Mouse (Mus musculus): ENCODE measurements around the gene Ccdc62. TPM values are rescaled to one million over a fixed set of nuclear protein-coding genes. Genes with fewer than 3 reads are reported as not detected.

Gene Ccdc62
- total and polyA plus RNA-seq, 3 experiments = 7.5 to 13.4 TPM; not detected in 1

DNA sequence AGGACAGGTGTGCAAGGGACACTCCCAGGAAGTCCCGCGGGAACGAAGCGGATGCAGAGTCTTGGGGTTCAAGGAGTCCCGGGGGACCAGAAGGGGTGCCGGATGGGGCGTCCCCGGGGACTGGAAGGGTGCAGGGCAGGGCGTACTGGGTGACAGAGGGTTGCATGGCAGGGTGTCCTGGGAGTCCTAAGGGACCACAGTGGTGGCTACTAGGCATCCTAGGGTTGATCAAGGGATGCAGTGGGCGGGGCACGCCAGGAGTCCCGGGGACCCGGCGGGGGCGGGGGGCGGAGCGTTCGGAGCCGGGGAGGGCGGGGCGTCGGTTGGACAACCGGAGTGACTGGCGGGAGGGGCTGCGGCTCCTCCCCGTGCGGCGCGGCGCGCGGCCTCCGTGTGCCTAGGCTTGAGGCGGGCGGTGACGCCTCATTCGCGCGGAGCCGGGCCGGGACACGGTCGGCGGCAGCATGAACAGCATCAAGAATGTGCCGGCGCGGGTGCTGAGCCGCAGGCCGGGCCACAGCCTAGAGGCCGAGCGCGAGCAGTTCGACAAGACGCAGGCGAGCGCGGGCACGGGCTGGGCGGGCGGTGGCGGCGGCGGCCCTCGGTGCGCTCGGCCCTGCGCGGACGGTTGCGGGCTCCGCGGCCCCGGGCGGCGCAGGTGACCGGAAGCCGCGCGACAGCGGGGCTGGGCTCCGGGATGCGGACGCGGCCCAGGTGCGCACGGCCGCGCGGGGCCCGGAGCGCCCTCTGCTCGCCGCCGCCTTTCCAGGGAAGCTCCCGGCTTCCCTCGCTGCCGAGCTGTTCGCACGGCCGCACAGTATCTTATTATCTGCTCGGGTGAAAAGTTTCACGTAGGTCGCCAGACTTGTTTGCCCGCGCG, 43.1 kb downstream of the Ccdc62 start, which contains the start of gene Hip1r:
Gene Hip1r, plus strand, starts transcription at position 330 of the 880 bp plus-strand sequence.
- DNase-seq (ENCODE audit: low read depth, low spot score) = peak; percentile 81
- peak within 1 kb of the TSS; percentile 97 to 100 for H3K4me3 ChIP-seq (ENCODE audit: control insufficient read depth in 1 of 2, insufficient read depth in 1 of 2, low read depth in 2 of 2, low read length in 2 of 2)
- H3K27ac ChIP-seq (ENCODE audit: control insufficient read depth, low read depth, low read length) = peak within 1 kb of the TSS; percentile 35
- peak within 1 kb of the TSS; percentile 94 for H3K9ac ChIP-seq (ENCODE audit: control insufficient read depth, low read depth, low read length, poor library complexity, severe bottlenecking)
- H3K36me3 ChIP-seq (ENCODE audit: control insufficient read depth in 1 of 2, insufficient read depth in 2 of 2, low read length in 2 of 2) = no peaks in the 10 kb centered on the region; a peak in 1 of 4 replicates
- no peaks in the 10 kb centered on the region for H3K9me3 ChIP-seq (replicated peaks; ENCODE audit: insufficient read depth, low read length)
- peaks cover 0 to 6% of the 10 kb centered on the region in 2 experiments; a peak in 2 of 4 replicates for H3K4me1 ChIP-seq (ENCODE audit: control insufficient read depth in 1 of 2, insufficient read depth in 2 of 2, low read length in 2 of 2)
- H3K27me3 ChIP-seq (ENCODE audit: control insufficient read depth in 1 of 2, insufficient read depth in 2 of 2, low read length in 2 of 2) = no peaks in the 10 kb centered on the region
- H3K79me2 ChIP-seq (ENCODE audit: control insufficient read depth, insufficient read depth, low read length, poor library complexity) = peaks cover 10% of the 10 kb centered on the region
- TF ChIP-seq TAL1 (IDR thresholded peaks at IDR 0.05; ENCODE audit: low read length) (no peak), HCFC1 (IDR thresholded peaks at IDR 0.05; ENCODE audit: low read depth, low read length) (no peak), CHD1 (IDR thresholded peaks at IDR 0.05; ENCODE audit: low read depth, low read length) (no peak), MYC (IDR thresholded peaks at IDR 0.05; ENCODE audit: low read depth, low read length) (no peak), EP300 (IDR thresholded peaks at IDR 0.05; ENCODE audit: low read depth in 1 of 2, low read length in 2 of 2) (no peak), TCF12 (IDR thresholded peaks at IDR 0.05; ENCODE audit: low read depth, low read length) (no peak), POLR2A (IDR thresholded peaks at IDR 0.05; ENCODE audit: control insufficient read depth in 1 of 2, insufficient read depth in 1 of 2, low read depth in 1 of 2, low read length in 2 of 2, poor library complexity in 1 of 2) (peak; percentile 76 to 83), USF2 (IDR thresholded peaks at IDR 0.05; ENCODE audit: borderline replicate concordance in 1 of 2, insufficient read depth in 1 of 2, low read depth in 1 of 2, low read length in 2 of 2) (no peak), POLR2AphosphoS2 (IDR thresholded peaks at IDR 0.05; ENCODE audit: low read length) (peak; percentile 53; the same call in 1 of the 2 replicates), KAT2A (conservative IDR thresholded peaks at IDR 0.05; ENCODE audit: low read depth, low read length) (no peak), SIN3A (IDR thresholded peaks at IDR 0.05; ENCODE audit: low read length) (peak; percentile 14; the same call in 1 of the 2 replicates), RCOR1 (IDR thresholded peaks at IDR 0.05; ENCODE audit: low read depth, low read length) (no peak), MEF2A (IDR thresholded peaks at IDR 0.05; ENCODE audit: extremely low read depth, insufficient replicate concordance, low read depth, low read length, poor library complexity, severe bottlenecking) (no peak), GABPA (IDR thresholded peaks at IDR 0.05; ENCODE audit: low read depth, low read length) (no peak), ELF1 (IDR thresholded peaks at IDR 0.05; ENCODE audit: low read depth, low read length) (no peak), POLR2AphosphoS5 (IDR thresholded peaks at IDR 0.05; ENCODE audit: borderline replicate concordance, low read depth, low read length) (no peak), UBTF (IDR thresholded peaks at IDR 0.05; ENCODE audit: borderline replicate concordance, insufficient read depth, low read depth, low read length) (0 out of 2 replicates have a peak, but pooled peaks have one; percentile 26), GATA1 (IDR thresholded peaks at IDR 0.05; ENCODE audit: low read depth, low read length) (no peak), ETS1 (IDR thresholded peaks at IDR 0.05; ENCODE audit: low read depth, low read length) (no peak), JUND (IDR thresholded peaks at IDR 0.05; ENCODE audit: low read depth, low read length) (no peak), SMC3 (IDR thresholded peaks at IDR 0.05; ENCODE audit: low read depth, low read length) (no peak), MAZ (IDR thresholded peaks at IDR 0.05; ENCODE audit: low read depth, low read length) (no peak), ZNF384 (IDR thresholded peaks at IDR 0.05; ENCODE audit: low read depth, low read length) (no peak), MYB (IDR thresholded peaks at IDR 0.05; ENCODE audit: low read depth, low read length) (no peak), NELFE (IDR thresholded peaks at IDR 0.05; ENCODE audit: low read depth, low read length) (peak; percentile 90), ZMIZ1 (IDR thresholded peaks at IDR 0.05; ENCODE audit: low read depth, low read length) (peak; percentile 77; the same call in 1 of the 2 replicates), USF1 (IDR thresholded peaks at IDR 0.05; ENCODE audit: low read depth, low read length) (0 out of 2 replicates have a peak, but pooled peaks have one; percentile 4), MAFK (IDR thresholded peaks at IDR 0.05; ENCODE audit: borderline replicate concordance, low read depth, low read length) (no peak), TBP (IDR thresholded peaks at IDR 0.05; ENCODE audit: low read depth, low read length) (no peak), ZKSCAN1 (IDR thresholded peaks at IDR 0.05; ENCODE audit: low read depth, low read length) (no peak), BHLHE40 (IDR thresholded peaks at IDR 0.05; ENCODE audit: borderline replicate concordance, low read depth, low read length) (no peak), CHD2 (IDR thresholded peaks at IDR 0.05; ENCODE audit: low read length) (no peak), CTCF (IDR thresholded peaks at IDR 0.05 in 2 of 3, conservative IDR thresholded peaks at IDR 0.05 in 1 of 3; ENCODE audit: control insufficient read depth in 1 of 3, insufficient read depth in 1 of 3, low read depth in 2 of 3, low read length in 3 of 3, poor library complexity in 1 of 3, severe bottlenecking in 1 of 3) (no peak), NRF1 (IDR thresholded peaks at IDR 0.05; ENCODE audit: insufficient read depth, low read depth, low read length, poor library complexity, severe bottlenecking) (0 out of 2 replicates have a peak, but pooled peaks have one; percentile 12), MAX (IDR thresholded peaks at IDR 0.05; ENCODE audit: low read length) (peak; percentile 13; the same call in 1 of the 2 replicates)

All from MEL (cell line).